Mouse (Mus musculus) lung, adult 2 months (tissue): ENCODE results near the gene Foxn4.

Experiments used
- CTCF ChIP-seq: fragments of 200-500 bp; IDR thresholded peaks from 2 replicates; pipeline ENCODE4 v1.5.1; 2011; ENCODE audit warnings: mild to moderate bottlenecking, low read length, control low read depth; ENCODE audit not compliant: insufficient read depth
- POLR2A ChIP-seq: fragments of 200-500 bp; IDR thresholded peaks from 2 replicates; pipeline ENCODE4 v1.6.1; 2011; ENCODE audit warnings: low read depth, mild to moderate bottlenecking, control low read depth, low read length, borderline replicate concordance; ENCODE audit errors: extremely low read depth

DNA sequence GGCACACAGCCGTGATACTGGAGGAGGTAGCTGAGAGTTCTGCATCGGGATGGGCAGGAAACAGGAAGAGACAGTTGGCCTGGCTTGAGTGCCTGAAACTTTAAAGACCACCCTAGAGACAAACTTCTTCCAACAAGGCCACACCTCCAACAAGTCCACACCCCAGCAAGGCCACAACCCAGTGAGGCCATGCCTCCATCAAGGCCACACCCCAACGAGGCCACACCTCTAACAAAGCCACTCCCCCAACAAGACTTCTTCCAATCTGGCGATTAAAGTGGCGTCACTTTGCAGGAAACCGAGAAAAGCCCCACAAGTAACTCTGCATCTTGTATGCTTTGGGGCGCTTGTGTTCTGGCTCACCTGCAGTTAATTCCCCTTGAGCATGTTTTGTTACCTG, 34.7 kb downstream of the Foxn4 start:
- TF ChIP-seq CTCF (no peak), POLR2A (no peak)
